Mouse (Mus musculus): ENCODE results near the gene Olfr281. TPM values are rescaled to one million over a fixed set of nuclear protein-coding genes. Genes with fewer than 3 reads are reported as not detected.

Olfr281 gene
- polyA plus RNA-seq, 1 experiment, result not detected

GRCm38 (mm10) chr15:98486433-98487021 lies 34.1 kb downstream of the Olfr281 start:
- TF ChIP-seq CTCF (IDR thresholded peaks at IDR 0.05; ENCODE audit: control insufficient read depth, insufficient read depth, insufficient replicate concordance, low read depth, low read length) (no peak), POLR2A (IDR thresholded peaks at IDR 0.05; ENCODE audit: control insufficient read depth, low read depth, low read length) (no peak)
- H3K27ac ChIP-seq (ENCODE audit: control insufficient read depth, insufficient read depth, low read depth, low read length), result no peak overlapping the region
- no peaks in the 10 kb centered on the region for H3K27me3 ChIP-seq (ENCODE audit: control insufficient read depth, insufficient read depth, low read length)
- no peaks in the 10 kb centered on the region for H3K36me3 ChIP-seq (ENCODE audit: control insufficient read depth, insufficient read depth, low read length)
- no peak overlapping the region for H3K4me3 ChIP-seq (ENCODE audit: control insufficient read depth, low read depth, low read length)
- H3K4me1 ChIP-seq (ENCODE audit: control insufficient read depth, insufficient read depth, low read length), result no peaks in the 10 kb centered on the region

DNA sequence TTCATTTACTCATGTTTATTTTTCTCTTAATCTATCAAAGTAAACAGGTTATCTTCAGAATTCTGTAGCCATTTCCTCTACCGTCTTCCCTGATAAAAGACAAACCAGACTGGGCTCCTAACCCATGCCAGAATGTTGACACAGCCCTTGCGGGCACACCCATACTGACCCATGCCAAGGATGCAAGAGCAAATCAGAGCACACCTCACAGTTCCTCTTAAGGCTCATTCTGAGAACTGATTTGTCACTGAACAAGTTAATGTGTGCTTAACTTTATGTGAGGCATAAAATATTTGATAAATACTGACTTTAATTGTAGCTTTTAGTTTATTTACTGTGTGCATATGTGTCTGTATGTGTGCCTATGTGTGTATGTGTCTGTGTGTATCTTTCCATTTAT lies 38.9 kb downstream of the Olfr281 start:
- H3K27ac ChIP-seq (ENCODE audit: control insufficient read depth, insufficient read depth, low read depth, low read length), result no peak overlapping the region
- no peaks in the 10 kb centered on the region for H3K36me3 ChIP-seq (ENCODE audit: control insufficient read depth, insufficient read depth, low read length)
- TF ChIP-seq POLR2A (IDR thresholded peaks at IDR 0.05; ENCODE audit: control insufficient read depth, low read depth, low read length) (no peak), CTCF (IDR thresholded peaks at IDR 0.05; ENCODE audit: control insufficient read depth, insufficient read depth, insufficient replicate concordance, low read depth, low read length) (no peak)
- no peak overlapping the region for H3K4me3 ChIP-seq (ENCODE audit: control insufficient read depth, low read depth, low read length)
- no peaks in the 10 kb centered on the region for H3K4me1 ChIP-seq (ENCODE audit: control insufficient read depth, insufficient read depth, low read length)
- no peaks in the 10 kb centered on the region for H3K27me3 ChIP-seq (ENCODE audit: control insufficient read depth, insufficient read depth, low read length)

DNA sequence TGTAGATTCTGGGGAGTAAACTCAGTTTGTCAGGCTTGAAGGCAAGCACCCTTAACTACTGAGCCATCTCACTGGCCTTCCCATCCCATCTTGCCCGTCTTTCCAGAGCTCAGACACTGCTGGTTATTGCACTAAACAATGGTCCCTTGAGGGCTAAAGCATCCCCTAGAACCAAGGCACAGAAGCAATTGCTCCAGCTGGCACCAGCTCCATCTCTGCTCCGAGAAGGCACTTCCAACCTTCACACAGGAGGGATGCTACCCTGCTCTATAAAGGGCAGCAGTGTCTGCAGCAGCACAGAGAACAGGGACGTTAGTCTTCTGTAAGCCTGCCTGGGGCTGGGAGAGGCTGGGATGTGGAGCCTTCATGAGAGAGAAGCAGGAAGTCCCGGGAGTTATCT lies 39.7 kb downstream of the Olfr281 start, which contains the start of gene Olfr279:
TSS of gene Olfr279 (plus strand) at position 301 of the 400 bp plus-strand sequence.
- Histone ChIP-seq H3K27ac (ENCODE audit: control insufficient read depth, insufficient read depth, low read depth, low read length) (no peak within 1 kb of the TSS), H3K27me3 (ENCODE audit: control insufficient read depth, insufficient read depth, low read length) (no peaks in the 10 kb centered on the region), H3K4me3 (ENCODE audit: control insufficient read depth, low read depth, low read length) (no peak within 1 kb of the TSS), H3K36me3 (ENCODE audit: control insufficient read depth, insufficient read depth, low read length) (no peaks in the 10 kb centered on the region), H3K4me1 (ENCODE audit: control insufficient read depth, insufficient read depth, low read length) (no peaks in the 10 kb centered on the region; the same call in 1 of the 2 replicates)
- TF ChIP-seq CTCF (IDR thresholded peaks at IDR 0.05; ENCODE audit: control insufficient read depth, insufficient read depth, insufficient replicate concordance, low read depth, low read length) (no peak), POLR2A (IDR thresholded peaks at IDR 0.05; ENCODE audit: control insufficient read depth, low read depth, low read length) (no peak)

DNA sequence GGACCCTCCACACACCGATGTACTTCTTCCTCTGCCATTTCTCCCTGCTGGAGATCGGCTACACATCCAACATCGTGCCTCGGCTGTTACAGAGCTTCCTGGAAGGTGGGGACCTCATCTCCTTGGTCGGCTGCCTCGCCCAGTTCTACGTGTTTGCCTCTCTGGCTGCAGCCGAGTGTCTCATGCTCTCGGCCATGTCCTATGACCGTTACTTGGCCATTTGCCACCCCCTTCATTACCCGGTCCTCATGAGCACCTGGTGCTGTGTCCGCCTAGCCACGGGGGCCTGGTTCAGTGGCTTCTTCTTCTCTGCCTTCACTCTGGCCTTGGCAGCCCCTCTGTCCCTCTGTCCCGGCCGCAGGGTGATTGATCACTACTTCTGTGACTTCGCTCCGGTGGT lies 45.2 kb downstream of the Olfr281 start:
- H3K27ac ChIP-seq (ENCODE audit: control insufficient read depth, insufficient read depth, low read depth, low read length), result no peak overlapping the region
- peak overlapping the region; percentile 64 for H3K4me3 ChIP-seq (ENCODE audit: control insufficient read depth, low read depth, low read length)
- H3K4me1 ChIP-seq (ENCODE audit: control insufficient read depth, insufficient read depth, low read length), result peaks cover 10% of the 10 kb centered on the region
- H3K36me3 ChIP-seq (ENCODE audit: control insufficient read depth, insufficient read depth, low read length), result no peaks in the 10 kb centered on the region
- 0 out of 2 replicates have a peak, but pooled peaks have one; percentile 2 for TF ChIP-seq CTCF (IDR thresholded peaks at IDR 0.05; ENCODE audit: control insufficient read depth, insufficient read depth, insufficient replicate concordance, low read depth, low read length)
- no peak for TF ChIP-seq POLR2A (IDR thresholded peaks at IDR 0.05; ENCODE audit: control insufficient read depth, low read depth, low read length)
- no peaks in the 10 kb centered on the region for H3K27me3 ChIP-seq (ENCODE audit: control insufficient read depth, insufficient read depth, low read length)

- Histone ChIP-seq H3K4me1 (ENCODE audit: control insufficient read depth, insufficient read depth, low read length) (peaks cover 8% of the 10 kb centered on the region), H3K4me3 (ENCODE audit: control insufficient read depth, low read depth, low read length) (no peak overlapping the region), H3K27me3 (ENCODE audit: control insufficient read depth, insufficient read depth, low read length) (no peaks in the 10 kb centered on the region), H3K27ac (ENCODE audit: control insufficient read depth, insufficient read depth, low read depth, low read length) (no peak overlapping the region), H3K36me3 (ENCODE audit: control insufficient read depth, insufficient read depth, low read length) (no peaks in the 10 kb centered on the region)
- TF ChIP-seq POLR2A (IDR thresholded peaks at IDR 0.05; ENCODE audit: control insufficient read depth, low read depth, low read length), result no peak
- TF ChIP-seq CTCF (IDR thresholded peaks at IDR 0.05; ENCODE audit: control insufficient read depth, insufficient read depth, insufficient replicate concordance, low read depth, low read length), result no peak
Observed at GRCm38 (mm10) chr15:98503317-98503716, 50.9 kb downstream of the Olfr281 start.

GRCm38 (mm10) chr15:98504514-98504913 lies 52.1 kb downstream of the Olfr281 start:
- H3K4me1 ChIP-seq (ENCODE audit: control insufficient read depth, insufficient read depth, low read length), result peaks cover 8% of the 10 kb centered on the region
- H3K4me3 ChIP-seq (ENCODE audit: control insufficient read depth, low read depth, low read length), result no peak overlapping the region
- no peaks in the 10 kb centered on the region for H3K36me3 ChIP-seq (ENCODE audit: control insufficient read depth, insufficient read depth, low read length)
- no peaks in the 10 kb centered on the region for H3K27me3 ChIP-seq (ENCODE audit: control insufficient read depth, insufficient read depth, low read length)
- H3K27ac ChIP-seq (ENCODE audit: control insufficient read depth, insufficient read depth, low read depth, low read length), result no peak overlapping the region
- TF ChIP-seq CTCF (IDR thresholded peaks at IDR 0.05; ENCODE audit: control insufficient read depth, insufficient read depth, insufficient replicate concordance, low read depth, low read length) (peak; percentile 82), POLR2A (IDR thresholded peaks at IDR 0.05; ENCODE audit: control insufficient read depth, low read depth, low read length) (no peak)

- no peak overlapping the region for H3K27ac ChIP-seq (ENCODE audit: control insufficient read depth, insufficient read depth, low read depth, low read length)
- H3K4me1 ChIP-seq (ENCODE audit: control insufficient read depth, insufficient read depth, low read length), result peaks cover 11% of the 10 kb centered on the region
- TF ChIP-seq POLR2A (IDR thresholded peaks at IDR 0.05; ENCODE audit: control insufficient read depth, low read depth, low read length), result no peak
- no peak for TF ChIP-seq CTCF (IDR thresholded peaks at IDR 0.05; ENCODE audit: control insufficient read depth, insufficient read depth, insufficient replicate concordance, low read depth, low read length)
Observed at GRCm38 (mm10) chr15:98506253-98506957, 54.0 kb downstream of the Olfr281 start.

More at GRCm38 (mm10) chr15:98506253-98506957, 54.0 kb downstream of the Olfr281 start:
- H3K36me3 ChIP-seq (ENCODE audit: control insufficient read depth, insufficient read depth, low read length), result no peaks in the 10 kb centered on the region
- H3K27me3 ChIP-seq (ENCODE audit: control insufficient read depth, insufficient read depth, low read length), result no peaks in the 10 kb centered on the region
- H3K4me3 ChIP-seq (ENCODE audit: control insufficient read depth, low read depth, low read length), result no peak overlapping the region
